Mouse (Mus musculus): Measurements from ENCODE around the gene Dysf.

- TF ChIP-seq POLR2A (IDR thresholded peaks at IDR 0.05; ENCODE audit: control insufficient read depth, low read depth, low read length) (no peak), CTCF (IDR thresholded peaks at IDR 0.05; ENCODE audit: control insufficient read depth, insufficient read depth, insufficient replicate concordance, low read depth, low read length) (no peak)
These were observed 59.8 kb downstream of the Dysf start for GRCm38 (mm10) chr6:84068236-84068635.
